Comparison of ENCODE assay signal across 15 mouse cellular contexts in genomic region chr8:84474456-84474855, GRCm38 (mm10).
A peak's percentile ranks its signal among the peaks of the same experiment; 100 is the strongest.
DNase-seq lines count a peak whose midpoint lies in the region; TF ChIP-seq lines count a peak whose summit lies in the region.
"Had no signal": no experiment of that assay in that cellular context is flagged by ENCODE, and none has a peak within 500 bp of the region (broad histone marks: within the 10 kb centered on the region; RNA-seq: fewer than 3 reads in every experiment).

No protein-coding gene starts in this region.

- H3K79me2 ChIP-seq in CH12.LX (replicated peaks; ENCODE audit: control insufficient read depth, extremely low read depth, insufficient read depth, poor library complexity, severe bottlenecking), result no peaks in the 10 kb centered on the region

- no peak for DNase-seq in left cerebral cortex, adult 2 months (ENCODE audit: extremely low spot score in 1 of 2, low spot score in 2 of 2)
- no peak for DNase-seq in left cerebral cortex, postnatal 10 days (ENCODE audit: extremely low spot score in 1 of 2, low spot score in 2 of 2)
- DNase-seq in 416B (ENCODE audit: low read depth), result peak; percentile 10
- peak; percentile 16 for DNase-seq in CH12.LX (ENCODE audit: extremely low read depth)
- no peak for DNase-seq in brain, embryonic 14.5 days (ENCODE audit: low read depth)
- DNase-seq in frontal cortex, postnatal 25 days (ENCODE audit: low spot score in 2 of 2), result no peak
- no peak for DNase-seq in layer of hippocampus, postnatal 14 days (ENCODE audit: low spot score in 2 of 2)
- DNase-seq: adrenal gland, postnatal 25 days; cerebellum, adult 8-10 months; gastrocnemius, postnatal 36 days; heart, postnatal 14 days; kidney, postnatal 4 days had no signal

- no peak for TF ChIP-seq POLR2A in CH12.LX (IDR thresholded peaks at IDR 0.05; ENCODE audit: low read depth, low read length)
- TF ChIP-seq POLR2A in brain, embryonic 14.5 days (IDR thresholded peaks at IDR 0.05; ENCODE audit: borderline replicate concordance, extremely low read depth, insufficient read depth, insufficient read length, poor library complexity, severe bottlenecking), result no peak

- no peak for TF ChIP-seq EP300 in CH12.LX (IDR thresholded peaks at IDR 0.05; ENCODE audit: low read length)

- in situ Hi-C loops in CH12.LX (cut with MboI; ENCODE audit: low pct_ligation_motif_present, low pct_unique_long_range_greater_than_20kb, low sequenced_read_pairs), result no loop called here

- dilution Hi-C loops in CH12.LX (cut with MboI; ENCODE audit: extremely low pct_ligation_motif_present, extremely low pct_unique_long_range_greater_than_20kb, low sequenced_read_pairs), result no loop called here

- H3K36me3 ChIP-seq in CH12.LX (replicated peaks in 1 of 2; ENCODE audit: control insufficient read depth in 1 of 2, insufficient read depth in 1 of 2, low read length in 1 of 2), result no peaks in the 10 kb centered on the region
- H3K36me3 ChIP-seq: embryonic facial prominence, embryonic 13.5 days; lung, embryonic 15.5 days had no signal

- H3K9ac ChIP-seq in CH12.LX (ENCODE audit: insufficient read depth, low read depth), result no peak overlapping the region
- H3K9ac ChIP-seq: embryonic facial prominence, embryonic 13.5 days; lung, embryonic 15.5 days had no signal

- H3K27me3 ChIP-seq in CH12.LX (replicated peaks), result peaks cover 72% of the 10 kb centered on the region
- H3K27me3 ChIP-seq: embryonic facial prominence, embryonic 13.5 days; lung, embryonic 15.5 days had no signal

- no peak; the same call in 1 of the 2 replicates for TF ChIP-seq RAD21 in CH12.LX (IDR thresholded peaks at IDR 0.05; ENCODE audit: low read depth, low read length)

- no peak overlapping the region for H3K27ac ChIP-seq in left cerebral cortex, adult 2 months
- H3K27ac ChIP-seq in CH12.LX (ENCODE audit: insufficient read depth, low read depth), result no peak overlapping the region
- H3K27ac ChIP-seq: embryonic facial prominence, embryonic 13.5 days; lung, embryonic 15.5 days had no signal

- no peaks in the 10 kb centered on the region for H3K4me1 ChIP-seq in CH12.LX (ENCODE audit: control insufficient read depth in 1 of 2, insufficient read depth in 2 of 2)
- H3K4me1 ChIP-seq: embryonic facial prominence, embryonic 13.5 days; lung, embryonic 15.5 days had no signal

- no peaks in the 10 kb centered on the region for H3K9me3 ChIP-seq in CH12.LX (replicated peaks; ENCODE audit: low read length)
- H3K9me3 ChIP-seq: embryonic facial prominence, embryonic 13.5 days; lung, embryonic 15.5 days had no signal

- peak; percentile 46 for TF ChIP-seq CTCF in left cerebral cortex, adult 2 months (IDR thresholded peaks at IDR 0.05)
- TF ChIP-seq CTCF in CH12.LX (conservative IDR thresholded peaks at IDR 0.05 in 1 of 2, IDR thresholded peaks at IDR 0.05 in 1 of 2; ENCODE audit: low read depth in 2 of 2, low read length in 2 of 2), result peak; percentile 28 to 57; a peak in 2 of 4 replicates
- peak; percentile 24; the same call in 1 of the 2 replicates for TF ChIP-seq CTCF in brain, embryonic 14.5 days (IDR thresholded peaks at IDR 0.05; ENCODE audit: borderline replicate concordance, extremely low read depth, insufficient read depth, insufficient read length)

- H3K4me2 ChIP-seq in CH12.LX (ENCODE audit: insufficient read depth, low read depth, poor library complexity, severe bottlenecking), result no peak overlapping the region
- H3K4me2 ChIP-seq: embryonic facial prominence, embryonic 13.5 days; lung, embryonic 15.5 days; midbrain, embryonic 11.5 days had no signal

- intact Hi-C loops in left cerebral cortex, adult 2 months (cut with DNase I), result no loop called here
- intact Hi-C loops in left cerebral cortex, postnatal 10 days (cut with DNase I), result no loop called here

- no peak overlapping the region for H3K4me3 ChIP-seq in left cerebral cortex, adult 2 months
- H3K4me3 ChIP-seq in CH12.LX (replicated peaks in 1 of 3; ENCODE audit: low read depth in 2 of 3, low read length in 2 of 3, poor library complexity in 1 of 3), result no peak overlapping the region
- H3K4me3 ChIP-seq: embryonic facial prominence, embryonic 13.5 days; lung, embryonic 15.5 days had no signal

TF ChIP-seq in CH12.LX, 34 proteins besides CTCF, POLR2A, EP300 and RAD21:
- no peak for TF ChIP-seq KAT2A (IDR thresholded peaks at IDR 0.05; ENCODE audit: insufficient replicate concordance, low read length)
- peak; percentile 20; the same call in 1 of the 2 replicates for TF ChIP-seq SMC3 (IDR thresholded peaks at IDR 0.05; ENCODE audit: low read depth, low read length)
- TF ChIP-seq MAFK (IDR thresholded peaks at IDR 0.05; ENCODE audit: insufficient replicate concordance, low read length), result no peak
- TF ChIP-seq HCFC1 (IDR thresholded peaks at IDR 0.05; ENCODE audit: low read depth, low read length), result no peak

Comparison
In these comparisons a context has a peak if more than half of its experiments do, and no peak if none do; other contexts are left out.
1. DNase-seq: peak in 416B (single experiment) and CH12.LX (single experiment); none in left cerebral cortex, adult 2 months (0 of 2), left cerebral cortex, postnatal 10 days (0 of 2), brain, embryonic 14.5 days (single experiment), frontal cortex, postnatal 25 days (0 of 2) and layer of hippocampus, postnatal 14 days (0 of 2).
2. Peak in every context shown above with its lines, with median percentiles within 50 percentile points of each other: CTCF ChIP-seq.